Mouse (Mus musculus): ENCODE measurements around the gene Nckap5l. TPM values are rescaled to one million over a fixed set of nuclear protein-coding genes. Genes with fewer than 3 reads are reported as not detected.

The Nckap5l gene
- polyA plus RNA-seq, 1 experiment from 2014 or later: 9.1 TPM

- DNase-seq (ENCODE audit: low spot score) (no peak), ATAC-seq (no peak)
- no peak overlapping the region for H3K4me3 ChIP-seq (ENCODE audit: low read depth, low read length)
- H3K4me1 ChIP-seq (ENCODE audit: control insufficient read depth, insufficient read depth, low read length): peaks cover 6% of the 10 kb centered on the region
- WGBS: 92% methylated on average over 10 of the region's 10 CpGs
- no peak overlapping the region for H3K27ac ChIP-seq (ENCODE audit: low read depth, low read length)
- H3K9me3 ChIP-seq (replicated peaks; ENCODE audit: control insufficient read depth, low read length): no peaks in the 10 kb centered on the region
- no peak overlapping the region for H3K4me2 ChIP-seq (ENCODE audit: low read length)
- H3K27me3 ChIP-seq (replicated peaks; ENCODE audit: control insufficient read depth, insufficient read depth, low read length): no peaks in the 10 kb centered on the region
- H3K36me3 ChIP-seq (ENCODE audit: control insufficient read depth, insufficient read depth, low read length): peaks cover 60% of the 10 kb centered on the region
- H3K9ac ChIP-seq (ENCODE audit: low read length): no peak overlapping the region
Measured at GRCm38 (mm10) chr15:99423131-99423530, 34.4 kb downstream of the Nckap5l start.

DNA sequence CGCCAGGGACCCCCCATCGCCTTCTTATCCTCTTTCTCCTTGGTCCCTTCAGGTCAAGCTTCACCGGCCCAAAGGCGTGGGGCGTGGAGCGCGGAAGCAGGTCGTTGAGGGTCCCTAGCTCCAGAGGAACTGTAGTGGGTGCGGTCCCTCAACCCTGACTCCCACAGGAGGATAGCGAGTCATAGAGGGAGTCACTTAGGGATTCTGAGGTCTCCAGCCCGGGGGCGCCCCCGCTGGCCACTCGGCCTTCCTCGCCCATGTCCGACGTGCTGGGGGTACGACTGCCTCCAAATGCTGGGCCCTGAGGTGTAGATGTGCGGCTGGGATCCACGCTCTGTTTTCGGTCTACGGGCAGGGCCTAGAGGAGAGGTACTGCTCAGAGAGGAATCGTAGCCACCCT is 35.0 kb downstream of the Nckap5l start:
- H3K4me3 ChIP-seq (ENCODE audit: low read depth, low read length): no peak overlapping the region
- no peaks in the 10 kb centered on the region for H3K27me3 ChIP-seq (replicated peaks; ENCODE audit: control insufficient read depth, insufficient read depth, low read length)
- peaks cover 6% of the 10 kb centered on the region for H3K4me1 ChIP-seq (ENCODE audit: control insufficient read depth, insufficient read depth, low read length)
- peaks cover 54% of the 10 kb centered on the region for H3K36me3 ChIP-seq (ENCODE audit: control insufficient read depth, insufficient read depth, low read length)
- DNase-seq (ENCODE audit: low spot score): no peak
- no peaks in the 10 kb centered on the region for H3K9me3 ChIP-seq (replicated peaks; ENCODE audit: control insufficient read depth, low read length)
- H3K27ac ChIP-seq (ENCODE audit: low read depth, low read length): no peak overlapping the region
- H3K4me2 ChIP-seq (ENCODE audit: low read length): no peak overlapping the region
- ATAC-seq: no peak
- H3K9ac ChIP-seq (ENCODE audit: low read length): no peak overlapping the region
- 93% methylated on average over 23 of the region's 23 CpGs for WGBS

- WGBS: 90% methylated on average over 8 of the region's 8 CpGs
- Histone ChIP-seq H3K4me3 (ENCODE audit: low read depth, low read length) (no peak overlapping the region), H3K36me3 (ENCODE audit: control insufficient read depth, insufficient read depth, low read length) (peaks cover 46% of the 10 kb centered on the region), H3K9ac (ENCODE audit: low read length) (no peak overlapping the region), H3K27me3 (replicated peaks; ENCODE audit: control insufficient read depth, insufficient read depth, low read length) (no peaks in the 10 kb centered on the region), H3K9me3 (replicated peaks; ENCODE audit: control insufficient read depth, low read length) (no peaks in the 10 kb centered on the region), H3K4me1 (ENCODE audit: control insufficient read depth, insufficient read depth, low read length) (peaks cover 6% of the 10 kb centered on the region), H3K4me2 (ENCODE audit: low read length) (no peak overlapping the region), H3K27ac (ENCODE audit: low read depth, low read length) (no peak overlapping the region)
- no peak for ATAC-seq
- no peak for DNase-seq (ENCODE audit: low spot score)
Measured at GRCm38 (mm10) chr15:99421676-99422075, 35.9 kb downstream of the Nckap5l start.

- WGBS: 76% methylated on average over 9 of the region's 9 CpGs
- no peak for DNase-seq (ENCODE audit: low spot score)
- no peaks in the 10 kb centered on the region for H3K9me3 ChIP-seq (replicated peaks; ENCODE audit: control insufficient read depth, low read length)
Measured at GRCm38 (mm10) chr15:99421152-99421551, 36.4 kb downstream of the Nckap5l start.

GRCm38 (mm10) chr15:99420521-99421014 is 37.0 kb downstream of the Nckap5l start:
- peak overlapping the region; percentile 75 for H3K27ac ChIP-seq (ENCODE audit: low read depth, low read length)
- no peak overlapping the region for H3K4me3 ChIP-seq (ENCODE audit: low read depth, low read length)
- peaks cover 35% of the 10 kb centered on the region for H3K36me3 ChIP-seq (ENCODE audit: control insufficient read depth, insufficient read depth, low read length)
- WGBS: 3% methylated on average over 12 of the region's 12 CpGs
- ATAC-seq: peak; percentile 71
- no peaks in the 10 kb centered on the region for H3K9me3 ChIP-seq (replicated peaks; ENCODE audit: control insufficient read depth, low read length)
- peak; percentile 84 for DNase-seq (ENCODE audit: low spot score)
- H3K27me3 ChIP-seq (replicated peaks; ENCODE audit: control insufficient read depth, insufficient read depth, low read length): no peaks in the 10 kb centered on the region
- H3K4me2 ChIP-seq (ENCODE audit: low read length): peak overlapping the region; percentile 27
- peaks cover 6% of the 10 kb centered on the region for H3K4me1 ChIP-seq (ENCODE audit: control insufficient read depth, insufficient read depth, low read length)
- peak overlapping the region; percentile 18; the same call in 1 of the 2 replicates for H3K9ac ChIP-seq (ENCODE audit: low read length)

More at GRCm38 (mm10) chr15:99421152-99421551, 36.4 kb downstream of the Nckap5l start:
- peak; percentile 8; the same call in 1 of the 2 replicates for ATAC-seq
- Histone ChIP-seq H3K27me3 (replicated peaks; ENCODE audit: control insufficient read depth, insufficient read depth, low read length) (no peaks in the 10 kb centered on the region), H3K9ac (ENCODE audit: low read length) (no peak overlapping the region), H3K36me3 (ENCODE audit: control insufficient read depth, insufficient read depth, low read length) (peaks cover 40% of the 10 kb centered on the region), H3K4me3 (ENCODE audit: low read depth, low read length) (no peak overlapping the region), H3K4me2 (ENCODE audit: low read length) (no peak overlapping the region), H3K4me1 (ENCODE audit: control insufficient read depth, insufficient read depth, low read length) (peaks cover 6% of the 10 kb centered on the region), H3K27ac (ENCODE audit: low read depth, low read length) (peak overlapping the region; percentile 75)

DNA sequence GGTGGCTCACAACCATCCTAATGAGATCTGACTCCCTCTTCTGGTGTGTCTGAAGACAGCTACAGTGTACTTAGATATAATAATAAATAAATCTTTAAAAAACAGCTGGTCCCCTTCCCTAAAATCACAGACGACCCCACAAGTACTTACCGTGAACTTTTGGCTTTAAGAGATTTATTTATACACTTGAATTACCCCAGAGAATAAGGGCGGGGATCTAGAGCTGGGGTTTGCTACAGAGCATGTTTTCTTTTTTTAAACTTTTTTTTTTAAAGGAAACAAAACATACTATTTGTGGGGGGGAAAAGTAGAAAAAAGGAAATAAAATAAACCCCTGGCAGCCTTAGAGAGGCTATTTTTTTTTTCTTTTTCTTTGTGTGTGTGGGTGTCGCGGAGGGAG is 37.4 kb downstream of the Nckap5l start:
- no peak for ATAC-seq
- 15% methylated on average over 5 of the region's 5 CpGs for WGBS

DNA sequence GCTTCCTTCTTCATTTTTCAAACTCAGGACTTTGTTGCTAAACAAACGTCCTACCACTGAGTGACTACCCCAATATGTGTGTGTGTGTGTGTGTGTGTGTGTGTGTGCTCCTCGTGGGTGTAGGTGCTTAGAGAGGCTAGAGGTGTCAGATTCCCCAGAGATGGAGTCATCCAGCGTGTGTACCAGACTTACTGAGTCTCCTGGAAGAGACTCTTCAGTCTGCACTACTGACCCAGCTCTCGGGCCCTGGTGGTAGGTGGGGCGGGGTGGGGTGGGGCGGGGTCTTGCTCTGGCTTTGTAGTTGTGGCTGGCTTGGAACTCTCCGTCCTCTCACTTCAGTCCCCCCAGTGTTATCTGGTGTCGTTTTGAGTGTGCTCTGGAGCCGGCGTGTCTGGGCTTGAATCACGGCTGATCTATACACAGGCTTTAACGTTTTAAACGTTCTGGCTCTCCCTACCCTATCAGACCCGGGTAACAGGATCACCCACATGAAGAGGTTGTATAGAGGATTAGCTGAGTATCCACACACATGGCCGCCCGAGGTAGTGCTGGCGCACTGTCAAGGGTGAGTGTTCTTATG is 39.8 kb downstream of the Nckap5l start:
- H3K9ac ChIP-seq (ENCODE audit: low read length): no peak overlapping the region
- no peak overlapping the region for H3K4me2 ChIP-seq (ENCODE audit: low read length)
- no peak overlapping the region for H3K27ac ChIP-seq (ENCODE audit: low read depth, low read length)
- DNase-seq (ENCODE audit: low spot score) (no peak), ATAC-seq (no peak)
- no peaks in the 10 kb centered on the region for H3K9me3 ChIP-seq (replicated peaks; ENCODE audit: control insufficient read depth, low read length)
- H3K27me3 ChIP-seq (replicated peaks; ENCODE audit: control insufficient read depth, insufficient read depth, low read length): no peaks in the 10 kb centered on the region
- peaks cover 6% of the 10 kb centered on the region for H3K4me1 ChIP-seq (ENCODE audit: control insufficient read depth, insufficient read depth, low read length)
- no peak overlapping the region for H3K4me3 ChIP-seq (ENCODE audit: low read depth, low read length)
- H3K36me3 ChIP-seq (ENCODE audit: control insufficient read depth, insufficient read depth, low read length): peaks cover 7% of the 10 kb centered on the region
- WGBS: 58% methylated on average over 17 of the region's 17 CpGs

More for the DNA sequence above, 37.4 kb downstream of the Nckap5l start:
- Histone ChIP-seq H3K4me1 (ENCODE audit: control insufficient read depth, insufficient read depth, low read length) (peaks cover 6% of the 10 kb centered on the region), H3K27ac (ENCODE audit: low read depth, low read length) (peak overlapping the region; percentile 75), H3K4me2 (ENCODE audit: low read length) (peak overlapping the region; percentile 27), H3K9ac (ENCODE audit: low read length) (peak overlapping the region; percentile 18; the same call in 1 of the 2 replicates), H3K4me3 (ENCODE audit: low read depth, low read length) (no peak overlapping the region), H3K36me3 (ENCODE audit: control insufficient read depth, insufficient read depth, low read length) (peaks cover 30% of the 10 kb centered on the region), H3K9me3 (replicated peaks; ENCODE audit: control insufficient read depth, low read length) (no peaks in the 10 kb centered on the region), H3K27me3 (replicated peaks; ENCODE audit: control insufficient read depth, insufficient read depth, low read length) (no peaks in the 10 kb centered on the region)
- no peak for DNase-seq (ENCODE audit: low spot score)

DNA sequence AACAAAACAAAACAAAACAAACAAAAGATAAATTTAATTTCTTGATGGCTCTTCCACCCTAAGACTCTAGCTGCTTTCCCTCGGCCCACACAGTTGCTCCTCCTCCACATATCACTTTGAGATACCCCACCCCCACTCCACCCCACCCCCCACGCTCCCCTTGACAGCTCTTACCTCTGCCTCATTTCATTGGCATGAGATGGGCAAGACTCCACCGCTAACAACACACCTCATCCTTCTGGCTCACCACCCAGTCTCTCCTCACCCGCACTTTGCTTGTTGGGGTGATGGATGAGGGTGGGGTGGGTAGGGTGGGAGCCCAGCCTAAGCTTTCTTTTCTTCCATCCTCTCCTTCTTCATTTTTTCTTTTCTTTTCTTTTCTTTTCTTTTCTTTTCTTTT is 40.6 kb downstream of the Nckap5l start:
- H3K4me3 ChIP-seq (ENCODE audit: low read depth, low read length): no peak overlapping the region
- DNase-seq (ENCODE audit: low spot score) (no peak), ATAC-seq (no peak)
- peaks cover 6% of the 10 kb centered on the region for H3K4me1 ChIP-seq (ENCODE audit: control insufficient read depth, insufficient read depth, low read length)
- 35% methylated on average over 4 of the region's 4 CpGs for WGBS
- no peaks in the 10 kb centered on the region for H3K9me3 ChIP-seq (replicated peaks; ENCODE audit: control insufficient read depth, low read length)
- no peaks in the 10 kb centered on the region for H3K36me3 ChIP-seq (ENCODE audit: control insufficient read depth, insufficient read depth, low read length)
- no peak overlapping the region for H3K9ac ChIP-seq (ENCODE audit: low read length)
- no peak overlapping the region for H3K27ac ChIP-seq (ENCODE audit: low read depth, low read length)
- H3K4me2 ChIP-seq (ENCODE audit: low read length): no peak overlapping the region
- no peaks in the 10 kb centered on the region for H3K27me3 ChIP-seq (replicated peaks; ENCODE audit: control insufficient read depth, insufficient read depth, low read length)

GRCm38 (mm10) chr15:99416348-99416882 is 41.1 kb downstream of the Nckap5l start:
- Histone ChIP-seq H3K9ac (ENCODE audit: low read length) (no peak overlapping the region), H3K4me3 (ENCODE audit: low read depth, low read length) (no peak overlapping the region), H3K9me3 (replicated peaks; ENCODE audit: control insufficient read depth, low read length) (no peaks in the 10 kb centered on the region), H3K4me1 (ENCODE audit: control insufficient read depth, insufficient read depth, low read length) (peaks cover 6% of the 10 kb centered on the region), H3K27ac (ENCODE audit: low read depth, low read length) (no peak overlapping the region), H3K36me3 (ENCODE audit: control insufficient read depth, insufficient read depth, low read length) (no peaks in the 10 kb centered on the region), H3K27me3 (replicated peaks; ENCODE audit: control insufficient read depth, insufficient read depth, low read length) (no peaks in the 10 kb centered on the region), H3K4me2 (ENCODE audit: low read length) (no peak overlapping the region)
- peak; percentile 91 for DNase-seq (ENCODE audit: low spot score)
- WGBS: 23% methylated on average over 13 of the region's 13 CpGs
- peak; percentile 32; the same call in 1 of the 2 replicates for ATAC-seq
